Mouse (Mus musculus) heart, postnatal 0 days (tissue): ENCODE measurements around the gene Col6a5.

Source experiments
- CTCF ChIP-seq: IDR thresholded peaks from 2 replicates; pipeline ENCODE4 v1.5.1; 2016; ENCODE audit warnings: antibody characterized with exemption, control low read depth, low read depth
- EP300 ChIP-seq: IDR thresholded peaks from 2 replicates; pipeline ENCODE4 v1.6.1; 2016; ENCODE audit warnings: antibody characterized with exemption, low read depth

DNA sequence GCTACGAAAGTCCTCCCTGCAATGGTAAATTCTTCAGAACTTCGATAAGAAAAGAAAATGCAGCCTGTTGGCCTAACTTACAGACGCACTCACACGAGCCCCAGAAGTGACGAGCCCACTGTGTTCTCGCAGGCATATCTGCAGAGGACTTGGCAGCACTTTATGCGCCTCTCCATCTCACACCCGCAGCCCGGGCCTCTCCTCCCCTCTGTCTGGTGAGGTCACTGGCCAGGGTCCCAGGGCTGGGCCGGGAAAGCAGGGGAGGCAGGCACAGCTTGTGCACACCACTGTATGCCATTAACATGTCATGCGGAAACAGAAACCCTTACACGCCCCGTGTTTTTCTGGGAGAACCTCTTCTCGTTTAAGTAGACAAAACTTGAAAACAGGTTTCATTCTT is 88.8 kb downstream of the Col6a5 start:
- TF ChIP-seq CTCF, result no peak
- TF ChIP-seq EP300, result no peak
